Mouse (Mus musculus) forebrain, embryonic 11.5 days (tissue): Measurements from ENCODE around the gene Cacna1d. TPM values are rescaled to one million over a fixed set of nuclear protein-coding genes. Genes with fewer than 3 reads are reported as not detected.

ENCODE experiments used
- ATAC-seq: fragments of 200-750 bp; cut with Nextera tagmentation; replicated peaks from 2 replicates; pipeline ENCODE4 v1.8.0; 2017; ENCODE audit warnings: moderate TSS enrichment; ENCODE audit not compliant: low FRiP score
- DNase-seq: peaks from one replicate; pipeline ENCODE4 v3.0.0-alpha.2; 2017; ENCODE audit warnings: low spot score
- H3K27ac ChIP-seq: fragments of 300-500 bp; sonication (generic); 2 replicates; pipeline ENCODE4 v1.5.1; 2014; ENCODE audit warnings: low read depth, low read length
- H3K27me3 ChIP-seq: fragments of 300-500 bp; sonication (generic); 2 replicates; pipeline ENCODE4 v1.6.1; 2014; ENCODE audit warnings: mild to moderate bottlenecking, low read length, mixed read lengths; ENCODE audit not compliant: control insufficient read depth, insufficient read depth
- H3K36me3 ChIP-seq: fragments of 300-500 bp; sonication (generic); 2 replicates; pipeline ENCODE4 v1.6.1; 2014; ENCODE audit warnings: mild to moderate bottlenecking, low read length, moderate library complexity, mixed read lengths; ENCODE audit not compliant: control insufficient read depth, insufficient read depth
- H3K4me1 ChIP-seq: fragments of 300-500 bp; sonication (generic); replicated peaks from 2 replicates; pipeline ENCODE4 v1.6.1; 2014; ENCODE audit warnings: low read length, mixed read lengths; ENCODE audit not compliant: control insufficient read depth, insufficient read depth
- H3K4me2 ChIP-seq: fragments of 300-500 bp; sonication (generic); 2 replicates; pipeline ENCODE4 v1.6.1; 2014; ENCODE audit warnings: low read depth, mild to moderate bottlenecking, low read length, moderate library complexity, mixed read lengths; ENCODE audit not compliant: severe bottlenecking
- H3K4me3 ChIP-seq: fragments of 300-500 bp; sonication (generic); 2 replicates; pipeline ENCODE4 v1.5.1; 2014; ENCODE audit warnings: low read depth, low read length
- H3K9ac ChIP-seq: fragments of 300-500 bp; sonication (generic); 2 replicates; pipeline ENCODE4 v1.6.1; 2014; ENCODE audit warnings: low read length
- H3K9me3 ChIP-seq: fragments of 300-500 bp; sonication (generic); 2 replicates; pipeline ENCODE4 v1.6.1; 2016; ENCODE audit warnings: low read length, mixed read lengths; ENCODE audit not compliant: control insufficient read depth
- WGBS: fragments of 180-500 bp; shearing (Covaris S2); extraction: QIAGEN DNeasy Blood & Tissue Kit; methylation state at CpG from one replicate; pipeline ENCODE4 v1.1.7; 2014; 5-methylcytosine and 5-hydroxymethylcytosine counted together
- polyA plus RNA-seq: library from polyadenylated mRNA; unstranded; fragments of >200 nt; fragmentation: Nextera tagmentation; extraction: Ambion mirVana; gene quantifications from 2 replicates; pipeline ENCODE4 v1.2.1, GENCODE M21; 2014

The Cacna1d gene
- polyA plus RNA-seq, 1 experiment from 2014 or later, result 1.8 TPM

- Histone ChIP-seq H3K27ac (no peak overlapping the region), H3K4me1 (no peaks in the 10 kb centered on the region), H3K4me2 (no peak overlapping the region), H3K4me3 (no peak overlapping the region), H3K27me3 (no peaks in the 10 kb centered on the region), H3K9me3 (no peaks in the 10 kb centered on the region), H3K9ac (no peak overlapping the region), H3K36me3 (no peaks in the 10 kb centered on the region)
- DNase-seq (no peak), ATAC-seq (no peak)
- WGBS, result 83% methylated on average over 3 of the region's 3 CpGs
Observed at GRCm38 (mm10) chr14:30137961-30138360, 353.3 kb downstream of the Cacna1d start.

- 12% methylated on average over 8 of the region's 8 CpGs for WGBS
- Histone ChIP-seq H3K4me2 (no peak overlapping the region), H3K27ac (no peak overlapping the region), H3K4me1 (no peaks in the 10 kb centered on the region), H3K27me3 (no peaks in the 10 kb centered on the region), H3K9ac (no peak overlapping the region), H3K4me3 (no peak overlapping the region), H3K36me3 (no peaks in the 10 kb centered on the region), H3K9me3 (no peaks in the 10 kb centered on the region)
- peak; percentile 90 for DNase-seq
- 0 out of 2 replicates have a peak, but pooled peaks have one; percentile 46 for ATAC-seq
Observed at GRCm38 (mm10) chr14:30136965-30137364, 354.3 kb downstream of the Cacna1d start.

GRCm38 (mm10) chr14:30135351-30135750, 355.9 kb downstream of the Cacna1d start:
- Histone ChIP-seq H3K9ac (no peak overlapping the region), H3K4me2 (no peak overlapping the region), H3K9me3 (no peaks in the 10 kb centered on the region), H3K4me1 (no peaks in the 10 kb centered on the region), H3K27me3 (no peaks in the 10 kb centered on the region), H3K4me3 (no peak overlapping the region), H3K36me3 (no peaks in the 10 kb centered on the region), H3K27ac (no peak overlapping the region)
- 92% methylated on average over 10 of the region's 10 CpGs for WGBS
- ATAC-seq, result no peak
- no peak for DNase-seq

- 44% methylated on average over 3 of the region's 3 CpGs for WGBS
- no peak for DNase-seq
Observed at GRCm38 (mm10) chr14:30133684-30134083, 357.6 kb downstream of the Cacna1d start.

GRCm38 (mm10) chr14:30131256-30131655, 360.0 kb downstream of the Cacna1d start:
- Histone ChIP-seq H3K9ac (no peak overlapping the region), H3K9me3 (no peaks in the 10 kb centered on the region), H3K36me3 (no peaks in the 10 kb centered on the region), H3K4me2 (no peak overlapping the region), H3K27me3 (no peaks in the 10 kb centered on the region), H3K4me3 (no peak overlapping the region), H3K4me1 (no peaks in the 10 kb centered on the region), H3K27ac (no peak overlapping the region)
- ATAC-seq (no peak), DNase-seq (no peak)
- 8% methylated on average over 3 of the region's 3 CpGs for WGBS

More at GRCm38 (mm10) chr14:30133684-30134083, 357.6 kb downstream of the Cacna1d start:
- no peak for ATAC-seq
- Histone ChIP-seq H3K27me3 (no peaks in the 10 kb centered on the region), H3K9me3 (no peaks in the 10 kb centered on the region), H3K9ac (no peak overlapping the region), H3K36me3 (no peaks in the 10 kb centered on the region), H3K4me2 (no peak overlapping the region), H3K27ac (no peak overlapping the region), H3K4me1 (no peaks in the 10 kb centered on the region), H3K4me3 (no peak overlapping the region)

GRCm38 (mm10) chr14:30130092-30130491, 361.2 kb downstream of the Cacna1d start:
- H3K9me3 ChIP-seq, result no peaks in the 10 kb centered on the region
- H3K4me2 ChIP-seq, result no peak overlapping the region
- ATAC-seq, result no peak
- H3K27me3 ChIP-seq, result no peaks in the 10 kb centered on the region
- no peaks in the 10 kb centered on the region for H3K36me3 ChIP-seq
- no peak overlapping the region for H3K27ac ChIP-seq
- no peak for DNase-seq
- H3K4me3 ChIP-seq, result no peak overlapping the region
- no peaks in the 10 kb centered on the region for H3K4me1 ChIP-seq
- no peak overlapping the region for H3K9ac ChIP-seq
- 90% methylated on average over 9 of the region's 9 CpGs for WGBS

- DNase-seq (peak; percentile 67), ATAC-seq (no peak)
- no peak overlapping the region for H3K27ac ChIP-seq
- H3K9ac ChIP-seq, result no peak overlapping the region
- no peaks in the 10 kb centered on the region for H3K36me3 ChIP-seq
- no peak overlapping the region for H3K4me2 ChIP-seq
- no peaks in the 10 kb centered on the region for H3K4me1 ChIP-seq
- WGBS, result 34% methylated on average over 9 of the region's 9 CpGs
- H3K9me3 ChIP-seq, result no peaks in the 10 kb centered on the region
- no peak overlapping the region for H3K4me3 ChIP-seq
- no peaks in the 10 kb centered on the region for H3K27me3 ChIP-seq
Observed at GRCm38 (mm10) chr14:30129378-30129777, 361.9 kb downstream of the Cacna1d start.

GRCm38 (mm10) chr14:30124951-30125690, 366.1 kb downstream of the Cacna1d start:
- no peak overlapping the region for H3K27ac ChIP-seq
- no peaks in the 10 kb centered on the region for H3K27me3 ChIP-seq
- no peak for DNase-seq
- H3K4me2 ChIP-seq, result no peak overlapping the region
- no peaks in the 10 kb centered on the region for H3K9me3 ChIP-seq
- H3K4me3 ChIP-seq, result no peak overlapping the region
- H3K36me3 ChIP-seq, result no peaks in the 10 kb centered on the region
- no peak overlapping the region for H3K9ac ChIP-seq
- 87% methylated on average over 20 of the region's 20 CpGs for WGBS
- no peak for ATAC-seq
- no peaks in the 10 kb centered on the region for H3K4me1 ChIP-seq

- H3K4me3 ChIP-seq, result no peak overlapping the region
- H3K9me3 ChIP-seq, result no peaks in the 10 kb centered on the region
- H3K27me3 ChIP-seq, result no peaks in the 10 kb centered on the region
- DNase-seq (no peak), ATAC-seq (no peak)
- 84% methylated on average over 5 of the region's 5 CpGs for WGBS
- no peak overlapping the region for H3K9ac ChIP-seq
- no peaks in the 10 kb centered on the region for H3K36me3 ChIP-seq
- no peaks in the 10 kb centered on the region for H3K4me1 ChIP-seq
- H3K4me2 ChIP-seq, result no peak overlapping the region
- no peak overlapping the region for H3K27ac ChIP-seq
Observed at GRCm38 (mm10) chr14:30120023-30120422, 371.2 kb downstream of the Cacna1d start.
